Comparison of ENCODE assay signal across 8 mouse cellular contexts in genomic region chr2:10825278-10826133, GRCm38 (mm10).
A peak's percentile ranks its signal among the peaks of the same experiment; 100 is the strongest.
DNase-seq lines count a peak whose midpoint lies in the region; ATAC-seq and TF ChIP-seq lines count a peak whose summit lies in the region.

No protein-coding gene starts in this region.

- H3K9me3 ChIP-seq in E14TG2a.4 (ENCODE audit: low read length) = no peaks in the 10 kb centered on the region
- H3K9me3 ChIP-seq in liver, embryonic 15.5 days (replicated peaks) = no peaks in the 10 kb centered on the region
- no peaks in the 10 kb centered on the region for H3K9me3 ChIP-seq in neural tube, embryonic 12.5 days

- H3K36me3 ChIP-seq in E14TG2a.4 (ENCODE audit: insufficient read depth, low read length) = no peaks in the 10 kb centered on the region
- H3K36me3 ChIP-seq in liver, embryonic 15.5 days (replicated peaks) = no peaks in the 10 kb centered on the region
- no peaks in the 10 kb centered on the region for H3K36me3 ChIP-seq in neural tube, embryonic 12.5 days

- WGBS in liver, embryonic 15.5 days (ENCODE audit: insufficient replicate concordance) = 25% methylated on average over 29 of the region's 29 CpGs
- 34% methylated on average over 29 of the region's 29 CpGs for WGBS in neural tube, embryonic 12.5 days

- no peaks in the 10 kb centered on the region for H3K4me1 ChIP-seq in E14TG2a.4 (replicated peaks; ENCODE audit: low read depth, low read length)
- H3K4me1 ChIP-seq in liver, embryonic 15.5 days (replicated peaks) = no peaks in the 10 kb centered on the region
- H3K4me1 ChIP-seq in neural tube, embryonic 12.5 days = no peaks in the 10 kb centered on the region

- DNase-seq in brain, embryonic 14.5 days (ENCODE audit: low read depth) = peak; percentile 94
- DNase-seq in fat pad, adult 2 months (ENCODE audit: extremely low read depth, low read depth, low spot score) = peak; percentile 3
- peak; percentile 60 to 76 for DNase-seq in heart, postnatal 10 days
- DNase-seq in kidney, postnatal 4 days = peak; percentile 78 to 81
- peak; percentile 79 for DNase-seq in testis, postnatal 10 days (ENCODE audit: low spot score)

- no peak for TF ChIP-seq POLR2A in brain, embryonic 14.5 days (IDR thresholded peaks at IDR 0.05; ENCODE audit: borderline replicate concordance, extremely low read depth, insufficient read depth, insufficient read length, poor library complexity, severe bottlenecking)

- no peak overlapping the region; the same call in 1 of the 2 replicates for H3K9ac ChIP-seq in liver, embryonic 15.5 days
- peak overlapping the region; percentile 33; the same call in 1 of the 2 replicates for H3K9ac ChIP-seq in neural tube, embryonic 12.5 days

- intact Hi-C loops in heart, postnatal 10 days (cut with DNase I) = loop anchor here (1.0 to 2.0 kb wide), 2 partner anchors 451 to 459 kb away; no protein-coding TSS in a partner anchor

- peak; percentile 84 for TF ChIP-seq CTCF in E14TG2a.4 (conservative IDR thresholded peaks at IDR 0.05; ENCODE audit: low read length)
- peak; percentile 84 for TF ChIP-seq CTCF in brain, embryonic 14.5 days (IDR thresholded peaks at IDR 0.05; ENCODE audit: borderline replicate concordance, extremely low read depth, insufficient read depth, insufficient read length)

- peaks cover 19% of the 10 kb centered on the region for H3K27me3 ChIP-seq in E14TG2a.4 (ENCODE audit: insufficient read depth, low read length)
- H3K27me3 ChIP-seq in liver, embryonic 15.5 days = no peaks in the 10 kb centered on the region
- H3K27me3 ChIP-seq in neural tube, embryonic 12.5 days (replicated peaks) = no peaks in the 10 kb centered on the region

- no peak overlapping the region for H3K27ac ChIP-seq in liver, embryonic 15.5 days (replicated peaks)
- H3K27ac ChIP-seq in neural tube, embryonic 12.5 days = no peak overlapping the region

- H3K4me2 ChIP-seq in liver, embryonic 15.5 days = peak overlapping the region; percentile 56
- H3K4me2 ChIP-seq in neural tube, embryonic 12.5 days (replicated peaks) = peak overlapping the region; percentile 57

- no peak for ATAC-seq in liver, embryonic 15.5 days (ENCODE audit: insufficient read depth)
- peak; percentile 75 for ATAC-seq in neural tube, embryonic 12.5 days (ENCODE audit: low FRiP score, low read depth)

- no peak overlapping the region for H3K4me3 ChIP-seq in E14TG2a.4 (replicated peaks; ENCODE audit: low read length)
- peak overlapping the region; percentile 44 for H3K4me3 ChIP-seq in liver, embryonic 15.5 days (replicated peaks)
- peak overlapping the region; percentile 36 for H3K4me3 ChIP-seq in neural tube, embryonic 12.5 days

Comparison
In these comparisons a context has a peak if more than half of its experiments do, and no peak if none do; other contexts are left out.
1. DNase-seq: peak in every context shown above with its lines; median percentile 94 in brain, embryonic 14.5 days; 80 in kidney, postnatal 4 days; 79 in testis, postnatal 10 days; 68 in heart, postnatal 10 days; 3 in fat pad, adult 2 months.